Comparison of ENCODE assay signal across 10 mouse cellular contexts in the genomic region with DNA sequence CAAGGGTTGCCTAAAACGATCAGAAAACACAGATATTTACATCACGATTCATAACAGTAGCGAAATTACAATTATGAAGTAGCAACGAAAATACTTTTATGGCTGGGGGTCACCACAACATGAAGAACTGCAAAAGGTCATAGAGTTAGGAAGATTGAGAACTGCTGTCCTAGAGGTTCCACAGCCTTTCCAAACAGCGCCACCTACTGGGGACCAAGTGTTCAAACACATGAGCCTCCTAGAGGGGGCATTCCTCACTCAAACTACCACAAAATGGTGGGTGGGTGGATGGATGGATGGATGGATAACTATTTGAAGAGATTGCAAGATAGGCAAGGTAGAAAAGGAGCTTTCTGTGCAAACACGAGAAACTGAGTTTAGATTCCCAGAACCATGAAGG.
DNase-seq lines count a peak whose midpoint lies in the region; ATAC-seq lines count a peak whose summit lies in the region.
"Had no signal": no experiment of that assay in that cellular context is flagged by ENCODE, and none has a peak within 500 bp of the region (broad histone marks: within the 10 kb centered on the region; RNA-seq: fewer than 3 reads in every experiment).

No protein-coding gene starts in this region.

- peak; percentile 6 for DNase-seq in heart, postnatal 4 days
- no peak for DNase-seq in heart, embryonic 10.5 days (ENCODE audit: low spot score)
- peak; percentile 17 for DNase-seq in retina, embryonic 14.5 days (ENCODE audit: low spot score)
- DNase-seq in retina, postnatal 1 day, result no peak
- DNase-seq in embryonic facial prominence, embryonic 11.5 days (ENCODE audit: low spot score), result peak; percentile 28
- DNase-seq in testis, postnatal 14 days (ENCODE audit: low spot score), result peak; percentile 25
- no peak for DNase-seq in layer of hippocampus, adult 9-10 months (ENCODE audit: low spot score)
- DNase-seq in left cerebral cortex, postnatal 10 days (ENCODE audit: extremely low spot score in 1 of 2, low spot score in 2 of 2), result no peak

- H3K9me3 ChIP-seq in heart, embryonic 10.5 days, result no peaks in the 10 kb centered on the region
- no peaks in the 10 kb centered on the region for H3K9me3 ChIP-seq in embryonic facial prominence, embryonic 11.5 days (replicated peaks; ENCODE audit: control insufficient read depth, low read length)
- H3K9me3 ChIP-seq: intestine, embryonic 15.5 days; limb, embryonic 12.5 days had no signal

- intact Hi-C loops in left cerebral cortex, postnatal 10 days (cut with DNase I), result no loop called here

- 85% methylated on average over 6 of the region's 6 CpGs for WGBS in heart, embryonic 10.5 days
- 84% methylated on average over 6 of the region's 6 CpGs for WGBS in embryonic facial prominence, embryonic 11.5 days

- no peak for ATAC-seq in embryonic facial prominence, embryonic 11.5 days (replicated peaks; ENCODE audit: insufficient number of reproducible peaks, low FRiP score, low TSS enrichment, low read depth)
- ATAC-seq: intestine, embryonic 15.5 days had no signal

- H3K27ac ChIP-seq in heart, embryonic 10.5 days, result no peak overlapping the region
- no peak overlapping the region for H3K27ac ChIP-seq in embryonic facial prominence, embryonic 11.5 days (replicated peaks; ENCODE audit: low read depth, low read length)
- H3K27ac ChIP-seq: intestine, embryonic 15.5 days; limb, embryonic 12.5 days had no signal

- H3K9ac ChIP-seq in embryonic facial prominence, embryonic 11.5 days (replicated peaks; ENCODE audit: low read length), result no peak overlapping the region
- H3K9ac ChIP-seq: intestine, embryonic 15.5 days; limb, embryonic 12.5 days had no signal

- H3K4me2 ChIP-seq in embryonic facial prominence, embryonic 11.5 days (ENCODE audit: low read depth, low read length), result no peak overlapping the region
- H3K4me2 ChIP-seq: intestine, embryonic 15.5 days; limb, embryonic 12.5 days had no signal

- no peaks in the 10 kb centered on the region for H3K27me3 ChIP-seq in heart, embryonic 10.5 days (ENCODE audit: insufficient read depth, poor library complexity, severe bottlenecking)
- H3K27me3 ChIP-seq in embryonic facial prominence, embryonic 11.5 days (ENCODE audit: control insufficient read depth, insufficient read depth, low read length), result no peaks in the 10 kb centered on the region
- H3K27me3 ChIP-seq: intestine, embryonic 15.5 days; limb, embryonic 12.5 days had no signal

- no peak overlapping the region for H3K4me3 ChIP-seq in heart, embryonic 10.5 days
- no peak overlapping the region for H3K4me3 ChIP-seq in embryonic facial prominence, embryonic 11.5 days (ENCODE audit: low read depth, low read length)
- H3K4me3 ChIP-seq: intestine, embryonic 15.5 days; limb, embryonic 12.5 days had no signal

- no peaks in the 10 kb centered on the region for H3K36me3 ChIP-seq in heart, embryonic 10.5 days
- no peaks in the 10 kb centered on the region for H3K36me3 ChIP-seq in embryonic facial prominence, embryonic 11.5 days (replicated peaks; ENCODE audit: control insufficient read depth, insufficient read depth, low read depth, low read length)
- H3K36me3 ChIP-seq: intestine, embryonic 15.5 days; limb, embryonic 12.5 days had no signal

- H3K4me1 ChIP-seq in heart, embryonic 10.5 days, result no peaks in the 10 kb centered on the region
- no peaks in the 10 kb centered on the region for H3K4me1 ChIP-seq in embryonic facial prominence, embryonic 11.5 days (ENCODE audit: control insufficient read depth, insufficient read depth, low read length)
- H3K4me1 ChIP-seq: intestine, embryonic 15.5 days; limb, embryonic 12.5 days had no signal

Comparison
In these comparisons a context has a peak if more than half of its experiments do, and no peak if none do; other contexts are left out.
1. DNase-seq: peak in heart, postnatal 4 days (single experiment), retina, embryonic 14.5 days (single experiment), embryonic facial prominence, embryonic 11.5 days (single experiment) and testis, postnatal 14 days (single experiment); none in heart, embryonic 10.5 days (single experiment), retina, postnatal 1 day (single experiment), layer of hippocampus, adult 9-10 months (single experiment) and left cerebral cortex, postnatal 10 days (0 of 2).